Mouse (Mus musculus): ENCODE results near the gene Dgki.
A peak's percentile ranks its signal among the peaks of the same experiment; 100 is the strongest.

Gene Dgki

DNA sequence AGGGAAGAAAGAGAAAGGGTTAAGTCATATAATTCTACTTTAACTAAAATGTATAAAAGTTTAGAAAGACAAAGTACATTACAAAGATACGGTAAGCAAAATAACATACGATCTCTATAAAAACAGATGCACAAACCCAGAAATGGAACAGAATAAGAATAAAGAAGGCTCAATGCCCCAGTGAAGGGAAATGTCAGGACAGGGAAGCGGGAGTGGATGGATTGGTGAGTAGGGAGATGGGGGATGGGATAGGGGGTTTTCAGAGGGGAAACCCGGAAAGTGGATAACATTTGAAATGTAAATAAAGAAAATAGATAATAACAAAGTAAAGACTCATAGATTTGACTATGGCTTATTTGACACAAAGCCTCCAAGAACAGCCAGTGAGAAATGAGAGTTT, 400.1 kb downstream of the Dgki start:
- no peak for DNase-seq

DNA sequence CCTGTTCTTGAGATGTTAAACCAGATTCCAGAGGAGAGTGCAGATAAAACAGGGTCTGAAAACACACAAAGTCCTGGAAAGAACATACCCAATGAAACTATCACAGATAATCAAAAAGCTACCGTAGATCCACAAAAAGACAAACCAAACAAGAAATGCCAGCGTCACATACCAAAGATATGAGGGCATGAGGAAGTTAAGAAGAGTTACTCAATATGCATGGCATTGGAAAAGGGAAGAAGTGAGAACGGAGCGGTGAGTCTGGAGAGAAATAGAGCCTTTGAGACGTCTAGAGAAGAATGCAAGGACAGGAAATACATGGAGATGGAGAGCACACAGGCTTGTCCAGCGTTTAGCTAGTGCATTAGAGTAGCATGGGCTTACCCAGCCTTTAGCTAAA, 401.6 kb downstream of the Dgki start:
- no peak for DNase-seq

DNA sequence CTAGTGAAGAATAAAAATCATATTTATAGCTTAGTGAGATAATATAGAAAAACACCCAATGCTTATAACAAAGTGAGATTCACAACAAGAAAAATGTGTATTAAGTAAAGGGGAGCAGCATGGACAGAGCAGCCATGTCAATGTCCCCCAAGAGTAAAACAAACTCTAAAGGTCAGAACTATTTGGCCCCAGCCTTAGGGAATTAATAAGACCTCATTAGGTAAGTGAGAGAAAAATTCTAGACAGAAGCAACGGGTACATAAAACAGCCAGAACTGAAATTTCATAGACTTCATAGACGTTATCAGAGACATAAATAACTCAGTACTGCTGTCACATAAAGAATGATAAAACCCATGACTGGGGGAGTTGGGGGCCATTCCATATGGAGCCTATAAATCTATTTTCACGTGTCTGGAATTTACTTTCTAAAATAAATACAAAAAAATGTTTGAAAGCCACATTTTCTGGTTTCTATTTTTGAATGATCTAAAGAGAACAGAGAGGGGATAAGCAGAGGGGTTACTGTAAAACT, 402.3 kb downstream of the Dgki start:
- no peak for DNase-seq

DNA sequence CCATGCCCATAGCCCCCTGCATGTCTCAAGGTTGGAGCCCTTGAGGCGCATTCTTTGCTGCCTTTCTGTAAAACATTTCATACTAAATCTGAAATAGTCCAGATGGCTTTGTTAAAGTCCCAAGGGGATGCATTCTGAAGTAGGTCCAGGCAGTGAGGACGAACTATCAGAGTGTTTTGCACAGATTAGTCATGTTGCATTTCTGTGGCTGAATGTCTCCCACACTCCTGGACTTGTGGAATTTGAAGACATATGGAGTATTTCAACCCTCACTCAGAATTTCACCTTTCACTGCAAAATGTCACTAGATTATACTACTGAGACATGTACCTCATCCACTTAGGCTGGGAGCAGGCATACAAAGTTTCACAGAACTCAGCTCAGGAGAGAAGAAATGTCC, 403.3 kb downstream of the Dgki start:
- no peak for DNase-seq

DNA sequence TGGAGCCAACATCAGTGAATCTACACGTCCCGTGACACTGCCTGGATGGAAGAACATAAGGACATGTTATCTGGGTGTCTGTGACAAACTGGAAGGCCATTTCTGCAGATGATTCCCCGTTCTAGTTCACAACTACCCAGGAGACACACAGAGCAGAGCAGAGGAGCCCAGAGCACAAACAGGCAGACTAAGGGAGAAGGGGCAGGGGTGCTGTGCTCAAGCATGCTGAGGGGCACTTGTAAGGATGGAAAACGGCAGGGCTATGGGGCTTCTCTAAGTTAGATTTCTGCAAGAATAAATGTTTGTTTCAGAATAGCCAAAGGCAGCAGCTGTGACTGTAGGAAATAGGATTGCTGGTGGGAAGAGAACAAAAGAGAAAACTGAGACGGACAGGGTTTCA, 408.2 kb downstream of the Dgki start:
- DNase-seq: no peak

DNA sequence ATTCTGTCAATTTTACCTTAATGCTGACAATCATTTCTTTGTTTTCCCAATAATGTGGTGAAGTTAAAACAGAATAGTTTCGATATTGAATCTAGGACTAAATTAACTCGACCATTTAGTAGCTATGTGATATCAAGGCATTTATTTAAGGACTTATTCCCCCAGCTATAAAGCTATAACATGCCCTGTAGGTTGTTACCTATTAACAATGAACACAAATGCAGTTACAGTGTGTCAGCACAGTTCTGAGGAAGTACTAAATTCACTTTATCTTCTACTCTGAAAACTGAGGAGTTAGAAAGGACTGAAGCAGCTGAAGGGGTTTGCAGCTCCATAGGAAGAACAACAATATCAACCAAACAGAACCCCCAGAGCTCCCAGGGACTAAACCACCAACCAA, 409.2 kb downstream of the Dgki start:
- no peak for DNase-seq

DNA sequence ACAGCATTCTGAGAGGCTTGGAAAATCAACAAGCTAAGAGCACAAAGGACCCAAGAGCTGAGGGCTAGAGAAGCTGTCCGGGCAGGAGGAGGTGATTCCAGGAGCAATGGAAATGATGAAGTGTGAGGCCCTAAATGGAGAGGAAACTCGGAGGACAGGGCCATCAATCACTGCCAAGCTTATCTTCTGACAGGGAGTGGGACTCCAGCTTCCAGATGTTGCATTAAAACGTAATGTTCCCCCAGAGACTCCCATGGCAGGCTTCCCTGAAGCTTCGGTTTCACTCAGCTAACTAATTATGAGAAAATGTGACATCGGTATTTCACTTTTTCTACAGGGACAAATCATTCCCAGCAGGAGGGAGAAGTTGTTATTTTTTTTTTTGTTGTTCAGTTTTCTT, 409.7 kb downstream of the Dgki start:
- DNase-seq: peak; percentile 49 to 53

DNA sequence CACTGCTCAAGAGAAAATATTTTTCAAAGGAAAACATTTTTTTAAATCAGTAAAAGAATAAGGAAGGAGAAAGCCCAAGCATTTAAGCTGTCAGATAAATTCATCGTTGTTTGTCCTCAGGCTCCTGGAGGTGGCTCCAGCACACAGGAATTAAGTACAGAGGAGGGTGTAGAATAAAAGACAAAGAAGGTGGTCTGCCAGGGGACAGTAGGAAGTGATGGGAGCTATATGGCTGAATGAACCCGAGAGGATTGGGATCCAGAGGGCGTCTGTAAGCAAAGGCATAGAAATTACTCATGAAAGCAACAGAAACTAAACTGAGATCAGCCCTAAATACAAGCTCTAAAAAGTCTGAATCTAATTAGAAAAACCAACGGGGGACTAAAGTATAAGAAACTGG, 418.7 kb downstream of the Dgki start:
- no peak for DNase-seq

DNA sequence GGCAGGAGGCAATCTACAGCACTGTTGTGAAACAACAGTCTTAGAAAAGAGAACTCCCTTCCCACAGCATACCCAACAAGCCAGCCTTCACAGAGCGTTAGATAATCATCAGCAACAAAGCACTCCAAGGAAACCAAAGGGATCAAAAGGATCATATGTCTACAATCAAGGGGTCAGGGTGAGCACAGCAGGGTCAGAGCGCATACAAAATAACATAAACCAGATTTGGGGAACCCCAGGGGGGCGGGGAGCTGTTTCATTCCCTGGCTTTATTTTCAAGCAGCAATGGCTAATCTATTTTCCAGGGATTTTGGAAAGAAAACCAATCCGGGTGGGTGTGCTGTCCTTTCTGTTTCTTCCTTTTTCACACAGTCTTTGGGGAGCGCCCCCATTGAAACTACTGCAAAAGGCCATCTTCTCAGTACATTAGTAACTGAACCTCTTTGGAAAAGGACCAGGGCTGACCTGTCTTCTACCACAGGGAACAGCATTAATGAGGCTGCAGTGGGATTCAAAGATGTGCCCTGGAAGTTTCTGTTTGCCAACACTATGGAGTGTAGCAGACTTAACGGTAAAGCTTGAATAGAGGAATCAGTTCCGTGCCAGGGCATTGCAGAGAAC, 419.2 kb downstream of the Dgki start:
- DNase-seq: no peak

DNA sequence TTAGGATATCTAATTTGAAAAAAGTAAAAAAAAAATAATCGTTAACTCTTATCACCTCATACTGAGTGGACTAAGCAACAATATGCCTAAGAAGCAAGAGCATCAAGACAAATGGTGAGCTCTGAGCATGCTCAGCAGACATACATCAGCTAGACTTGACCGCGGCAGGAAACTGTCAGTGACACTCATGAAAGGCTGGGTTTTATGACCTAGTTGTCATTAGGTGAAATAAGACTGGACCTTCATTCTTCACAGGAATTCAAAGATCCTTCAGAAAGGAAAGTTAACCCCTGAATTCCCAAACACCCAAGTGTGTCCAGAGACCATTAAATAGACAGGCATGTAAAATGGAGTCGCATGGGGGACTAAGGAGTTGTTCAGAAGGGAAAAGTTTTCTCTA, 422.6 kb downstream of the Dgki start:
- DNase-seq: no peak

DNA sequence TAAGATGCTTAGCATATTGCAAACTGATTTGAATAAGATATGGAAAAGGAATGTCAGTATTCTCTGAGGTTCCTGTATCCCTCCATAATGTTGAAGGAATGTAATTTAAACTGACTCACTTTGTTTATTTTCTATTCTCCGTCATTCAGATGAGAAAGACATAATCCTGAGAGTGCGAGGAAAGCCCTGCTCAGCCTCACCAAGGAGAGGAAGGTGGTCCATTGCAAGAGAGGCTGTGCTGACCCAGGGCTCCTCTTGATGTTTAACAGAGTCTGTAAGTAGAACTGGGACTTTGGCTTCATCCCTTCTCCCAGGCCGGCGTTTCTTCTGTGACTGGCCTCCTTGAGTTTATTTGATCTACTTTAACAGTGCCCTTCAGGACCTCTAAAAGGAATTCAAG, 423.6 kb downstream of the Dgki start:
- DNase-seq: no peak

DNA sequence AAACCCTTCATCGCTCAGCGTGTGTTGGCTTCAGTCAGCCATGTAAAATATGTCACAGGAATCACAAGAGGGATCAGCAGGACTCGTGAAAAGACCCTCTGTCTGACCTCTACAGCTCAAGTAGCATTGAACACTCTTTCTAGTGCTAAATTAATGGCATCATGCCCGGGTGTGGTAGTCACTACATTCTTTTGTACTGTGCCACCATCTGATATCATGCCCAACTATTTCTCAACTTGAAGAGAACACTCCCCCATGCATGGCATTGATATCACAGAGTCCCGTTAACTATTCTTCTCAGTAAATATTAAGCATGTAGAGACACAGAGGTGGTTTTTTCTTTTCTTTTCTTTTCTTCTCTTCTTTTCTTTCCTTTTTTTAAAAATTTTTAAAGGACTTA, 424.1 kb downstream of the Dgki start:
- DNase-seq: no peak

DNA sequence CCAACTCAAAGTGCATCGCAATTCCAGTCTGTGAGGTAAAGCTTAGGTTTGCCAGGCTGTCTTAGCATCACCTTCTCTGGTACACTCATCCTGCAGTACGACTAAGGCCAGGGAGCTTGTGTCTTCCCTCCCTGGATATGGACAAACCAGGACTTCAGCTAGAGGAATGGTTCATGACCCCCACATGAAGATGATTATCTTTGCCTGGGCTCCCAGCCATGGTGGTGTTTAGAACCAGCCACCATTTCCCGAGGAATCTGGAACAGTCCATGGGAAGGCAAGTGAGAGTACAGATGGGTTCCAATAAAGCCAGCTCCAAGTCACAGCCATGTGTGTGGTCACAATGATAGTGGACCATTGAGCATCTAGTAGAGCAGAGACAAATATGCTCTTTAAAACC, 427.1 kb downstream of the Dgki start:
- no peak for DNase-seq

DNA sequence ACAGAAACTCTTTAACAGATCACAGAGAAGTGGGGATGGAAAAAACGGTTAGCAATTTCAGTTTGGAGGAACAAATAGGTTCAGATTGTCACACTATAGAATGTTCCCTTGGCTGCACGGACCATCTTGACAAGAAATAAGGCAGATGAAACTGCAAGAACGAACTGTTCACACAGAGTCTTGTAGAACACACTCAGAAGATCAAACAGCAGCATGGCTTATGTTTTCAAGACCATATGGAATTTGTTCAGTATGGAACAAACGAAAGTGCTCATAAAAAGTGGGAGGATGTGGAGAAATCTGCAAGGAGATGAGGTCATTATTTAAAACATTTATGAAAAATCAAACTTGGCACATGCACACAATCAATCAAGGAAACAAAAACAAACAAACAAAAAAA, 431.8 kb downstream of the Dgki start:
- DNase-seq: no peak

DNA sequence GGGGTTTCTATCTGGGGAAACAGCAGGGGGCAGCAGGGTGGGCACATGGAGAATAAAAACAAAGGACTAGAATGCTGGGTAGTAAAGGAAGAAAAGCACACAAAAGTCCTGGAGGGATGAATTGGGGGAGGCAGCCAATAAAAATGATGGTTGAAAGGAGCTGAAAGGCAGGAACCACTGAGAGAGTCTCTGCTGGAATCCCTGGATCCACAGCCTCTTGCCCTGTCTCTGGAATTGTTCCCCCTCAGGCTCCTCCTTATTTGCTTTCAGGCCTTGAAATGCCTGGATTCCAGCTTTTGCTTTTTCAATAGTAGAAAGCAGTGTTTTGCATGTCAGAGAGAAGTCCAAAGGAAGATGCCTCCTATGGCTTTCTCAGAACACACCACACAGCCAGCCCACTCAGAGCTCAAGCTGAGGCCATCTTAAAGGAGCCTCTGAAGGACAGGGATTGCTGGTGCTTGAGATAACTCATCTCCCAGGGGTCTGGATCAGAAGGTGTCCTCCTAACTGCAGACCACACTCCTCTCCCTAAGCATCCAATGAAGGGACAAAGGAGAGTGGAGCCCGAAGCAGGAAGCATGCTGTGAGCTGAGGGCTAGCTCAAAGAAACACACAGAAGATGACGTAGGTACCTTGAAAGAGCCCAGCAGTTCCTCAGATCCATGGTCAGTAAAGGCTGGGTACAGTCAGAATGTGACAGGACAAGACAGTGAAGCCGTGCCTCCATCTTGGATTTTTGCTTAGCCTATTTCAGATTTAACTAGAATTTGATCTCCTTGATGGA, 441.5 kb downstream of the Dgki start:
- DNase-seq: no peak

DNA sequence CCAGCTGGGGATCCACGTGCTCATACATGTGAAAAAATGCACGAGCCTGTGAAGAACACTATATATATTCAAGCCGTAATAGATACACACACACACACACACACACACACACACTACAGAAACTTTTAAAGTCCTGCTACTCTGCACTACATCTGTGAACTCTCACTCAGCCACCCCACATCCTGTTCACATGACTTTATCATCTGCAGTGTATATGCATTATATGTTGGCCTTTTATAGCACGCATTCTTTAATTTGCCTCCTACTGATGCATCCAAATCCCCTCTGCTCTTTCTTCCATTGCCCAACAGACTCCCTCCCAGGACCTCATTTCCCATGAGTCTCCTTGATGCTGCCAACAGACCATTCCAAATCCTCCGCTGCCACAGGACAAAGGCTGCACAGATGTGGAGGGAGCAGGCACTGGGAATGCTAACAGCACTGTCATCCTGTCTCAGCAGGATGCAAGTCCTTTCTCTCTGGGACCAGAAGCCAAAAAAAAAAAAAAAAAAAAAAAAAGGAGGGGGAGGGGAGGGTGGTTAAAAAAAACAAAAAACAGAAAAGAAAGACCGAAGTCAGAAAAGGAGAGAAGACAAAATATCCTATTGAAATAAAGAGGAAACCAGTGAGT, 442.2 kb downstream of the Dgki start:
- DNase-seq: no peak

DNA sequence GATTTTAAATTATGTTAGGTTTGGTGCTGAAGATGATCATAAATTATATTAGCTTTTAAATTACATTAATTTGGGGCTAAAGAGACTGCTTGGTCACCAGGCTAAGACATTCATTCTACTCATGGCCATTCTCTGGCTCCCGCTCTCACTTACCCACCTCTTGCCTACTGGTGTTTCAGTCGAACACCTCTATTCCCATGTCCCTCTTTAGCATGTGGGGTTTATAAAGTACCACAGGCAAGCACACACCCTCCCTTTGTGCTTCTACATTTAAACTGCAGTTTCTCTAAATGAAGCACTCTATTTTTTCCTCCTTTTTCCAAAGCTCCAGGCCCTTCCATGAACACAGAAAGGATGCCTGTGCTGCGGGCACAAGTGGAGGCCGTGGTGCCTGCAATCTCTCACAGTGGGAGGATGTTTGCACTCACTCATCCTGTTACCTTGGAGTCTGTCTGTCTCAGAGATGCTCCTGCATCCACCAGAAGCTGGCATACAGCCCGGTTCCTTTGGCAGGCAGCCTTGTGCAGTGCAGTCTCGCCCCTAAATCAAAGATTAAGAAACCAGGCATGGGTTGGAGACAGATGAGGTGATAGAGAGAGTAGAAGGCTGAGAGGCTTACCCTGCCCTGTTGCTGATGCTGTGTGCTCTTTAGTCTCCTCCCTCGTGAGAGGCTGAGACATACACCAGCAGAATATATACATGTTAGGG, 449.4 kb downstream of the Dgki start:
- DNase-seq: peak in 1 of 2 experiments; percentile 5

DNA sequence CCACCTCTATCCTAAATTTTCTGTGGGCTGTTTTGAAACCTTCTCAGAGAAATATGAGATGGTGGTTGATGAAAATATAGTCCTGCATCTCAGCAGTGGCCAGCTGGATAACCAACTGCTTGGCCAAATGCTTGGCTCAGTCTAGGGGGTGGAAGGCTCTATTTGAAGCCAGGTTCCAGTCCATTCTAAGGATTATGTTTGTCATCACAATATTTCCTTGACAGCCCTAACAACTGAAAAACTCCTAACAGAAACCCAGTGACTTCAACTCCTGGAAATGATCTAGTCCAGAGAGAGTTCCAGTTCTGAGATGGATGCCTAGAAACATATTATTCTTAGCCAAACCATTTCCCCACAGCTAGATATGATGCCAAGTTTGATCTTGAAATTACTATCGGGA, 454.7 kb downstream of the Dgki start:
- no peak for DNase-seq

DNA sequence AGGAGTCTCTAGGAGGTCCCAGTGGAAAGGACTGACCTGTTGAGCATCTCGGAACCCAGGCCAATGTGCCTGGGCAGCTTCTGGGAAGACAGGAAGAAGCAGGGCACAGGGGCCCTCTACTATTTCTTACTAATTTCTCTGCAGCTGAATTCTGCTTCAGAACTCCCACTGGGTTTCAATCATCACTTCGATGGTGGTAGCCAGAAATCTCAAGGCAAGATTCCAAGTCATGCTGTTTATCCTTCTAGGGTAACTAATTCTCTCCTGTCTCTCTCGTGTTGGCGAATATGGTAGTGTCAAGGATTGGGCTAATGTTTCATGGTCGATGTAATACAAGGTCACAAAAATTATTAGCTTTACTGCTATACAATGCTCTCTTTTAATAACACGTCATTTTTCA, 455.7 kb downstream of the Dgki start:
- DNase-seq: no peak

DNA sequence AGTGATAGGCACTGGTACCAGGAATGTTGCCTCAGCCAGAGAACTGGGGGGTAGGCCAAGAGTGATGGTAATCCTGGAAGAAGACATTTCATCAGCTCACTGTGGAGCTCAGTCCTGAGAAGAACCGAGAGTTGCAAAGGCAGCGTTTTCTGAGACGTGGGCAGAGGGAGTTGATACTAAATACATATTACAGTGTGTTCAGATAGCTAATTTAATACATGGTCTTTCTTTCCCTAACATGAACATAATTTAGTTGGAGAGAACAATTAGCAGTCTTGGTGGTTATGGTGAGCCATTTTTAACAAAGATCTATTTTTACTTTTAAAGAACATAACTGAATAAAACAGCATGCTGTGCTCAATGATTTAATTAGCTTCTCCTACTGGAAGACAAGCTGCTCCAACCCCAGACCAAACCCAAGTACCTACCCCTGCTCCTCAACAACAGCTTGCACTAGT, 456.9 kb downstream of the Dgki start:
- DNase-seq: no peak

DNA sequence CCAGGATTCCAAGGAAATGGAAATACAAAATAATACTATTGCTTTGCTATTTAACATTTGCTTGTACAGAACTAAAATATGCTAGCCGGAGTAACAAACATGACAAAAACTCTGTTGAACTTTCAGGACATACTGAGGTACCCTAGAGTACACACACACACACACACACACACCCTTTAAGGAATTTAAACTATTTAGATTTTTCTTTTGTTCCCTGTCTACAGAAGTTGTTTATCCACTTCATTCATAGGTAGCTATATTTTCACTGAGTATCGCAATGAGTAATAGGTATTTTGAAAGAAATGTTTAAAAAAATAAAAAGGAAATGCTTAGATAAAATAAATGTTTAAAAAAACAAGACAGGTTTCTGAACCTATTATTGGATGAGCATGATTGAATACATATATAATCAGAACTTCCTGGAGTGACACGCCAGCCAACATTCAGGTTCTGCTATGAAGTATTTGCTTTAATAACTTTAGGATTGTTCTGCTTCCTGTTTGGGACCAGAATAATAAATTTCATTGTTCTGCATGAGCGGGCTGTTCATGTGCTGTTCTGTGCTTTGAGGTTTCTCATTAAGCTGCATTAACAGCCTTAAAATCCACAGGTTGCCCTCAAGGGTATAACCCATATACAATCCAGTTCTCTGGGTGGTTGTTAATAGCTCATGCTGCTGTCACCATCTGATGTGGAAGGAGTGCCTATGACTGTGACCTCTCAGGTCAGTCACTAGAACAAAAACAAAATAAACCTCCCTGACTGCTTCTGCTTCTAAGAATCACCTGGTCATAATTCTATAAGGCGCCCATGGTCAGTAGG, 457.7 kb downstream of the Dgki start:
- no peak for DNase-seq

DNA sequence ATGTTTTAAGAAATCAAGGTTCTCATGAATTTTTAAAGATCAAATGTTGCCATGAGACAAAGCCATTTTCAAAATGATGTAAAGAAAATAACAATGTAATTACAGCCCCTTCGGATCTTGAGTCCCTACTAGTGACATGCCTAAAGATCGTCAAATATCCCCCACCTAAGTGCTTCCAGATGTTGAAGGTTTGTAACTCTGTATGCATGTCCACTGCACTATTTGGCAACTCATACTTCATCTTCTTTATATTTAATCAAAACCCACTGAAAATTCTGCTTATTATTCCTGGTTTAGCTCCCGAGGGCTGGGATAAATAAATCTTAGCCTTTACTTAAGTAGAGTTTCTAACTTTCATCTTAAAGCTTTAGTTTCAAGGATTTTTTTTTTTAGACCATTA, 458.3 kb downstream of the Dgki start:
- no peak for DNase-seq

DNA sequence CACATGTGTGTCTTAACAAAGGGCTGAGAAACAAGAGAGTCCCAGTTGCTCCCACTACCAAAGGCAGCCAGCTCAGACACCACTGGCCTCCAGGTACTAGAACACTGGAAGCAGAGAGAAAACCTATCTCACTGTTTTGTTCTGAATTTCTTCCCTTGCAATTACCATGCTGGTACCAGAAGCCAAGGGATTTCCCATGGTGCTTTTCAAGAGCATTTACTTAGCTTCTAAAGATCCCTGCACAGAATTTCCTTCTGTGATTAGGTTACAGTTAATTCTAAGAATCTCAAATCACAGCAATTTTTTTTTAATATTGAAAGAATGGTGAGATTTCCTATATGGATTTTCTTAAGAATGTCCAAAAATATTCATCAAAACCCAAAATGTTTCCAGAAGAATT, 458.8 kb downstream of the Dgki start:
- DNase-seq: no peak

Measured in kidney, adult 8-10 months (tissue).